Mouse (Mus musculus): ENCODE measurements around the gene Rnf216. TPM values are rescaled to one million over a fixed set of nuclear protein-coding genes. Genes with fewer than 3 reads are reported as not detected.

Rnf216 gene
- total and polyA plus RNA-seq, 3 experiments = 15.5 to 30.7 (median 18.2) TPM

GRCm38 (mm10) chr5:143150044-143150443 is 37.2 kb upstream of the Rnf216 start:
- no peaks in the 10 kb centered on the region; a peak in 1 of 4 replicates for H3K4me1 ChIP-seq (ENCODE audit: control insufficient read depth in 1 of 2, insufficient read depth in 2 of 2)
- H3K4me3 ChIP-seq (replicated peaks in 1 of 3; ENCODE audit: low read depth in 2 of 3, low read length in 2 of 3, poor library complexity in 1 of 3) = no peak overlapping the region
- H3K4me2 ChIP-seq (ENCODE audit: insufficient read depth, low read depth, poor library complexity, severe bottlenecking) = no peak overlapping the region
- TF ChIP-seq RCOR1 (conservative IDR thresholded peaks at IDR 0.05; ENCODE audit: low read depth, low read length) (no peak), POLR2AphosphoS2 (IDR thresholded peaks at IDR 0.05; ENCODE audit: low read depth, low read length) (no peak), ZNF384 (IDR thresholded peaks at IDR 0.05; ENCODE audit: low read depth, low read length) (no peak), SIN3A (IDR thresholded peaks at IDR 0.05; ENCODE audit: low read length) (no peak), SMC3 (IDR thresholded peaks at IDR 0.05; ENCODE audit: low read depth, low read length) (no peak), ETS1 (conservative IDR thresholded peaks at IDR 0.05; ENCODE audit: low read depth, low read length) (no peak), MXI1 (IDR thresholded peaks at IDR 0.05; ENCODE audit: low read depth, low read length) (no peak), CHD2 (IDR thresholded peaks at IDR 0.05; ENCODE audit: low read length) (no peak), MEF2A (IDR thresholded peaks at IDR 0.05; ENCODE audit: borderline replicate concordance, low read depth, low read length) (no peak), ZMIZ1 (IDR thresholded peaks at IDR 0.05; ENCODE audit: low read depth, low read length) (no peak), CTCF (conservative IDR thresholded peaks at IDR 0.05 in 1 of 2, IDR thresholded peaks at IDR 0.05 in 1 of 2; ENCODE audit: low read depth in 2 of 2, low read length in 2 of 2) (no peak), BHLHE40 (IDR thresholded peaks at IDR 0.05; ENCODE audit: low read depth, low read length) (no peak), GABPA (IDR thresholded peaks at IDR 0.05; ENCODE audit: insufficient replicate concordance, low read depth, low read length) (no peak), USF2 (conservative IDR thresholded peaks at IDR 0.05; ENCODE audit: low read depth, low read length) (no peak), TBP (conservative IDR thresholded peaks at IDR 0.05; ENCODE audit: low read depth, low read length) (no peak), MAX (IDR thresholded peaks at IDR 0.05; ENCODE audit: low read length) (no peak)
- H3K79me2 ChIP-seq (replicated peaks; ENCODE audit: control insufficient read depth, extremely low read depth, insufficient read depth, poor library complexity, severe bottlenecking) = no peaks in the 10 kb centered on the region
- DNase-seq (ENCODE audit: extremely low read depth) = no peak
- no peak overlapping the region for H3K27ac ChIP-seq (ENCODE audit: insufficient read depth, low read depth)
- in situ Hi-C loops (cut with MboI; ENCODE audit: low pct_ligation_motif_present, low pct_unique_long_range_greater_than_20kb, low sequenced_read_pairs) = no loop called here
- H3K36me3 ChIP-seq (replicated peaks in 1 of 2; ENCODE audit: control insufficient read depth in 1 of 2, insufficient read depth in 1 of 2, low read length in 1 of 2) = no peaks in the 10 kb centered on the region
- dilution Hi-C loops (cut with MboI; ENCODE audit: extremely low pct_ligation_motif_present, extremely low pct_unique_long_range_greater_than_20kb, low sequenced_read_pairs) = no loop called here
- H3K27me3 ChIP-seq (replicated peaks) = peaks cover 15% of the 10 kb centered on the region
- H3K9ac ChIP-seq (ENCODE audit: insufficient read depth, low read depth) = no peak overlapping the region
- peaks cover 10% of the 10 kb centered on the region for H3K9me3 ChIP-seq (replicated peaks; ENCODE audit: low read length)

- Histone ChIP-seq H3K9ac (ENCODE audit: insufficient read depth, low read depth) (no peak overlapping the region), H3K4me1 (ENCODE audit: control insufficient read depth in 1 of 2, insufficient read depth in 2 of 2) (no peaks in the 10 kb centered on the region; a peak in 1 of 4 replicates), H3K9me3 (replicated peaks; ENCODE audit: low read length) (peaks cover 10% of the 10 kb centered on the region), H3K4me2 (ENCODE audit: insufficient read depth, low read depth, poor library complexity, severe bottlenecking) (no peak overlapping the region), H3K27ac (ENCODE audit: insufficient read depth, low read depth) (no peak overlapping the region), H3K36me3 (replicated peaks in 1 of 2; ENCODE audit: control insufficient read depth in 1 of 2, insufficient read depth in 1 of 2, low read length in 1 of 2) (no peaks in the 10 kb centered on the region), H3K4me3 (replicated peaks in 1 of 3; ENCODE audit: low read depth in 2 of 3, low read length in 2 of 3, poor library complexity in 1 of 3) (no peak overlapping the region), H3K27me3 (replicated peaks) (peaks cover 15% of the 10 kb centered on the region), H3K79me2 (replicated peaks; ENCODE audit: control insufficient read depth, extremely low read depth, insufficient read depth, poor library complexity, severe bottlenecking) (no peaks in the 10 kb centered on the region)
- DNase-seq (ENCODE audit: extremely low read depth) = no peak
- TF ChIP-seq MAX (IDR thresholded peaks at IDR 0.05; ENCODE audit: low read length) (no peak), CTCF (conservative IDR thresholded peaks at IDR 0.05 in 1 of 2, IDR thresholded peaks at IDR 0.05 in 1 of 2; ENCODE audit: low read depth in 2 of 2, low read length in 2 of 2) (0 out of 4 replicates have a peak, but pooled peaks of 1 of the 2 experiments have one; percentile 7)
- dilution Hi-C loops (cut with MboI; ENCODE audit: extremely low pct_ligation_motif_present, extremely low pct_unique_long_range_greater_than_20kb, low sequenced_read_pairs) (no loop called here), in situ Hi-C loops (cut with MboI; ENCODE audit: low pct_ligation_motif_present, low pct_unique_long_range_greater_than_20kb, low sequenced_read_pairs) (no loop called here)
These were observed 36.7 kb upstream of the Rnf216 start for GRCm38 (mm10) chr5:143149536-143149935.

Measured in CH12.LX (cell line).